Mouse (Mus musculus) erythroblast, embryonic 14.5 days (primary cell): ENCODE measurements around the gene Gpatch3. TPM values are rescaled to one million over a fixed set of nuclear protein-coding genes. Genes with fewer than 3 reads are reported as not detected.

Experiments
- H3K27me3 ChIP-seq: 2 replicates; pipeline ENCODE4 v1.6.1; 2012; ENCODE audit warnings: inconsistent platforms; ENCODE audit not compliant: control insufficient read depth
- H3K36me3 ChIP-seq: 2 replicates; pipeline ENCODE4 v1.6.1; 2012; ENCODE audit warnings: mild to moderate bottlenecking, inconsistent platforms; ENCODE audit not compliant: control insufficient read depth
- H3K4me1 ChIP-seq: 2 replicates; pipeline ENCODE4 v1.6.1; 2012; ENCODE audit warnings: inconsistent platforms; ENCODE audit not compliant: control insufficient read depth
- H3K4me3 ChIP-seq: replicated peaks from 2 replicates; pipeline ENCODE3; 2012; ENCODE audit warnings: moderate library complexity, mild to moderate bottlenecking, inconsistent platforms
- H3K9me3 ChIP-seq: 2 replicates; pipeline ENCODE4 v1.6.1; 2012; ENCODE audit warnings: low read length, inconsistent platforms, mixed read lengths; ENCODE audit not compliant: control insufficient read depth
- GATA1 ChIP-seq: IDR thresholded peaks from 2 replicates; pipeline ENCODE4 v1.6.1; 2012; ENCODE audit warnings: low read length, inconsistent platforms, mixed read lengths
- TAL1 ChIP-seq: IDR thresholded peaks from 3 replicates; pipeline ENCODE4 v1.6.1; 2012; ENCODE audit warnings: low read length, inconsistent platforms, mixed read lengths
- polyA plus RNA-seq: library from polyadenylated mRNA; stranded (reverse); fragments of >175 nt; gene quantifications from 2 replicates; pipeline ENCODE4 v1.2.3, GENCODE M21; 2012

Gpatch3 gene
- polyA plus RNA-seq, 1 experiment: 1.2 TPM

- peaks cover 38% of the 10 kb centered on the region for H3K27me3 ChIP-seq
- no peaks in the 10 kb centered on the region for H3K36me3 ChIP-seq
- H3K4me1 ChIP-seq: peaks cover 25% of the 10 kb centered on the region
- peak overlapping the region; percentile 64 for H3K4me3 ChIP-seq
- no peaks in the 10 kb centered on the region for H3K9me3 ChIP-seq
- no peak for TF ChIP-seq GATA1
- TF ChIP-seq TAL1: no peak
Observed at GRCm38 (mm10) chr4:133599571-133600073, 25.1 kb downstream of the Gpatch3 start.

- Histone ChIP-seq H3K9me3 (no peaks in the 10 kb centered on the region), H3K4me3 (peak overlapping the region; percentile 64), H3K27me3 (peaks cover 38% of the 10 kb centered on the region), H3K4me1 (peaks cover 25% of the 10 kb centered on the region), H3K36me3 (no peaks in the 10 kb centered on the region)
- TF ChIP-seq TAL1 (no peak), GATA1 (no peak)
Observed at GRCm38 (mm10) chr4:133600306-133600705, 25.8 kb downstream of the Gpatch3 start.

- Histone ChIP-seq H3K27me3 (peaks cover 38% of the 10 kb centered on the region), H3K4me1 (peaks cover 25% of the 10 kb centered on the region), H3K36me3 (peaks cover 2% of the 10 kb centered on the region; the same call in 1 of the 2 replicates), H3K4me3 (no peak within 1 kb of the TSS), H3K9me3 (no peaks in the 10 kb centered on the region)
- TF ChIP-seq TAL1: no peak
- TF ChIP-seq GATA1: no peak
Observed at GRCm38 (mm10) chr4:133601721-133602218, 27.2 kb downstream of the Gpatch3 start, which contains the start of gene Sfn. Gene Sfn, minus strand, starts transcription at chr4:133602168.

- H3K36me3 ChIP-seq: peaks cover 2% of the 10 kb centered on the region
- H3K9me3 ChIP-seq: no peaks in the 10 kb centered on the region
- peaks cover 25% of the 10 kb centered on the region for H3K4me1 ChIP-seq
- TF ChIP-seq TAL1 (no peak), GATA1 (no peak)
- peaks cover 38% of the 10 kb centered on the region for H3K27me3 ChIP-seq
- H3K4me3 ChIP-seq: no peak overlapping the region
Observed at GRCm38 (mm10) chr4:133603056-133603455, 28.5 kb downstream of the Gpatch3 start.

- no peak for TF ChIP-seq TAL1
- TF ChIP-seq GATA1: no peak
- Histone ChIP-seq H3K4me3 (no peak overlapping the region), H3K36me3 (peaks cover 2% of the 10 kb centered on the region)
Observed at GRCm38 (mm10) chr4:133604175-133604574, 29.6 kb downstream of the Gpatch3 start.

GRCm38 (mm10) chr4:133604856-133605255, 30.3 kb downstream of the Gpatch3 start:
- no peak for TF ChIP-seq TAL1
- TF ChIP-seq GATA1: no peak
- Histone ChIP-seq H3K36me3 (peaks cover 2% of the 10 kb centered on the region), H3K4me3 (no peak overlapping the region), H3K9me3 (no peaks in the 10 kb centered on the region), H3K4me1 (peaks cover 12% of the 10 kb centered on the region), H3K27me3 (peaks cover 21% of the 10 kb centered on the region)

More at GRCm38 (mm10) chr4:133604175-133604574, 29.6 kb downstream of the Gpatch3 start:
- peaks cover 28% of the 10 kb centered on the region for H3K27me3 ChIP-seq
- H3K9me3 ChIP-seq: no peaks in the 10 kb centered on the region
- peaks cover 17% of the 10 kb centered on the region for H3K4me1 ChIP-seq

- no peaks in the 10 kb centered on the region for H3K9me3 ChIP-seq
- no peak overlapping the region for H3K4me3 ChIP-seq
- TF ChIP-seq GATA1: no peak
- TF ChIP-seq TAL1: no peak
- peaks cover 7% of the 10 kb centered on the region for H3K4me1 ChIP-seq
- peaks cover 2% of the 10 kb centered on the region for H3K36me3 ChIP-seq
- peaks cover 16% of the 10 kb centered on the region for H3K27me3 ChIP-seq
Observed at GRCm38 (mm10) chr4:133605330-133605729, 30.8 kb downstream of the Gpatch3 start.

GRCm38 (mm10) chr4:133607284-133607683, 32.7 kb downstream of the Gpatch3 start:
- peaks cover 7% of the 10 kb centered on the region for H3K4me1 ChIP-seq
- TF ChIP-seq TAL1: no peak
- TF ChIP-seq GATA1: no peak
- peaks cover 6% of the 10 kb centered on the region for H3K36me3 ChIP-seq
- H3K9me3 ChIP-seq: peaks cover 5% of the 10 kb centered on the region
- no peak overlapping the region for H3K4me3 ChIP-seq
- no peaks in the 10 kb centered on the region; the same call in 1 of the 2 replicates for H3K27me3 ChIP-seq

- Histone ChIP-seq H3K4me3 (no peak overlapping the region), H3K9me3 (peaks cover 9% of the 10 kb centered on the region), H3K36me3 (peaks cover 9% of the 10 kb centered on the region), H3K27me3 (no peaks in the 10 kb centered on the region), H3K4me1 (peaks cover 7% of the 10 kb centered on the region)
- TF ChIP-seq GATA1 (no peak), TAL1 (no peak)
Observed at GRCm38 (mm10) chr4:133609719-133610118, 35.2 kb downstream of the Gpatch3 start.

GRCm38 (mm10) chr4:133611815-133612214, 37.3 kb downstream of the Gpatch3 start:
- no peaks in the 10 kb centered on the region for H3K27me3 ChIP-seq
- H3K9me3 ChIP-seq: peaks cover 9% of the 10 kb centered on the region
- H3K4me1 ChIP-seq: peaks cover 7% of the 10 kb centered on the region
- H3K36me3 ChIP-seq: peaks cover 6% of the 10 kb centered on the region
- no peak overlapping the region for H3K4me3 ChIP-seq
- TF ChIP-seq TAL1 (no peak), GATA1 (no peak)
